Comparison of ENCODE assay signal across 14 mouse cellular contexts in genomic region chr16:4600701-4601310, GRCm38 (mm10). TPM values are rescaled to one million over a fixed set of nuclear protein-coding genes. Genes with fewer than 3 reads are reported as not detected.
A peak's percentile ranks its signal among the peaks of the same experiment; 100 is the strongest.
DNase-seq lines count a peak whose midpoint lies in the region; ATAC-seq and TF ChIP-seq lines count a peak whose summit lies in the region.
"Had no signal": no experiment of that assay in that cellular context is flagged by ENCODE, and none has a peak within 500 bp of the region (broad histone marks: within the 10 kb centered on the region; RNA-seq: fewer than 3 reads in every experiment).

No protein-coding gene starts in this region.

- TF ChIP-seq CTCF in ES-Bruce4 (IDR thresholded peaks at IDR 0.05; ENCODE audit: low read depth, low read length): no peak

- H3K36me3 ChIP-seq in hindbrain, embryonic 13.5 days: no peaks in the 10 kb centered on the region
- H3K36me3 ChIP-seq in hindbrain, embryonic 11.5 days (ENCODE audit: control insufficient read depth, insufficient read depth, low read length): no peaks in the 10 kb centered on the region
- no peaks in the 10 kb centered on the region for H3K36me3 ChIP-seq in ES-Bruce4 (ENCODE audit: control insufficient read depth, insufficient read depth, low read length, poor library complexity, severe bottlenecking)
- H3K36me3 ChIP-seq in embryonic facial prominence, embryonic 13.5 days: no peaks in the 10 kb centered on the region
- H3K36me3 ChIP-seq: liver, embryonic 15.5 days had no signal

- H3K27ac ChIP-seq in hindbrain, embryonic 13.5 days: peak overlapping the region; percentile 30; the same call in 1 of the 2 replicates
- no peak overlapping the region for H3K27ac ChIP-seq in hindbrain, embryonic 11.5 days (ENCODE audit: low read depth, low read length)
- H3K27ac ChIP-seq in ES-Bruce4 (ENCODE audit: insufficient read depth, low read length): peak overlapping the region; percentile 68
- H3K27ac ChIP-seq in embryonic facial prominence, embryonic 13.5 days: peak overlapping the region; percentile 44
- H3K27ac ChIP-seq: gastrocnemius, adult 2 months; liver, embryonic 15.5 days had no signal

- no peaks in the 10 kb centered on the region for H3K9me3 ChIP-seq in hindbrain, embryonic 13.5 days
- no peaks in the 10 kb centered on the region for H3K9me3 ChIP-seq in hindbrain, embryonic 11.5 days (ENCODE audit: control insufficient read depth, low read length)
- no peaks in the 10 kb centered on the region for H3K9me3 ChIP-seq in ES-Bruce4 (replicated peaks; ENCODE audit: control insufficient read depth, insufficient read depth, low read length, poor library complexity, severe bottlenecking)
- no peaks in the 10 kb centered on the region for H3K9me3 ChIP-seq in embryonic facial prominence, embryonic 13.5 days
- H3K9me3 ChIP-seq: liver, embryonic 15.5 days; megakaryocyte, embryonic 14.5 days had no signal

- H3K4me2 ChIP-seq in hindbrain, embryonic 13.5 days: no peak overlapping the region
- no peak overlapping the region for H3K4me2 ChIP-seq in hindbrain, embryonic 11.5 days (replicated peaks; ENCODE audit: low read depth, low read length)
- no peak overlapping the region for H3K4me2 ChIP-seq in embryonic facial prominence, embryonic 13.5 days
- H3K4me2 ChIP-seq: liver, embryonic 15.5 days had no signal

- TF ChIP-seq POLR2A in ES-Bruce4 (IDR thresholded peaks at IDR 0.05; ENCODE audit: insufficient read depth, low read length): no peak

- H3K4me3 ChIP-seq in hindbrain, embryonic 13.5 days: no peak overlapping the region
- H3K4me3 ChIP-seq in hindbrain, embryonic 11.5 days (ENCODE audit: low read depth, low read length): no peak overlapping the region
- H3K4me3 ChIP-seq in ES-Bruce4 (ENCODE audit: low read depth, low read length): no peak overlapping the region
- H3K4me3 ChIP-seq in embryonic facial prominence, embryonic 13.5 days: no peak overlapping the region
- H3K4me3 ChIP-seq: gastrocnemius, adult 2 months; liver, embryonic 15.5 days; megakaryocyte, embryonic 14.5 days had no signal

- peaks cover 95% of the 10 kb centered on the region for H3K4me1 ChIP-seq in hindbrain, embryonic 13.5 days (replicated peaks)
- peaks cover 61% of the 10 kb centered on the region for H3K4me1 ChIP-seq in hindbrain, embryonic 11.5 days (replicated peaks; ENCODE audit: control insufficient read depth, insufficient read depth, low read length)
- H3K4me1 ChIP-seq in ES-Bruce4 (ENCODE audit: control insufficient read depth, insufficient read depth, low read length): peaks cover 41% of the 10 kb centered on the region
- H3K4me1 ChIP-seq in embryonic facial prominence, embryonic 13.5 days: peaks cover 96% of the 10 kb centered on the region

- no peak for TF ChIP-seq EP300 in ES-Bruce4 (IDR thresholded peaks at IDR 0.05; ENCODE audit: insufficient read depth, low read depth, low read length)

- H3K9ac ChIP-seq in hindbrain, embryonic 13.5 days: 0 out of 2 replicates have a peak overlapping the region, but pooled peaks have one; percentile 9
- H3K9ac ChIP-seq in hindbrain, embryonic 11.5 days (ENCODE audit: low read depth, low read length): no peak overlapping the region
- H3K9ac ChIP-seq in ES-Bruce4 (ENCODE audit: low read depth, poor library complexity, severe bottlenecking): no peak overlapping the region
- H3K9ac ChIP-seq in embryonic facial prominence, embryonic 13.5 days: 0 out of 2 replicates have a peak overlapping the region, but pooled peaks have one; percentile 8
- H3K9ac ChIP-seq: liver, embryonic 15.5 days had no signal

- no peak for ATAC-seq in hindbrain, embryonic 13.5 days (ENCODE audit: low FRiP score)
- no peak for ATAC-seq in hindbrain, embryonic 11.5 days (ENCODE audit: low FRiP score)
- ATAC-seq in embryonic facial prominence, embryonic 13.5 days (ENCODE audit: insufficient number of reproducible peaks, insufficient read depth, low FRiP score, low TSS enrichment, low read depth): no peak
- ATAC-seq: hindbrain, embryonic 16.5 days had no signal

- no peaks in the 10 kb centered on the region for H3K27me3 ChIP-seq in hindbrain, embryonic 13.5 days
- H3K27me3 ChIP-seq in hindbrain, embryonic 11.5 days (ENCODE audit: control insufficient read depth, insufficient read depth, low read length): no peaks in the 10 kb centered on the region
- H3K27me3 ChIP-seq in ES-Bruce4 (ENCODE audit: control insufficient read depth, insufficient read depth, low read length, poor library complexity, severe bottlenecking): no peaks in the 10 kb centered on the region
- no peaks in the 10 kb centered on the region for H3K27me3 ChIP-seq in embryonic facial prominence, embryonic 13.5 days

- 80% methylated on average over 9 of the region's 9 CpGs for WGBS in hindbrain, embryonic 13.5 days
- 83% methylated on average over 9 of the region's 9 CpGs for WGBS in hindbrain, embryonic 11.5 days
- WGBS in embryonic facial prominence, embryonic 13.5 days: 76% methylated on average over 9 of the region's 9 CpGs

- no peak for DNase-seq in hindbrain, embryonic 11.5 days (ENCODE audit: low spot score)
- DNase-seq in kidney, postnatal 14 days: peak; percentile 84
- no peak for DNase-seq in right cerebral cortex, postnatal 14 days
- no peak for DNase-seq in layer of hippocampus, postnatal 10 days (ENCODE audit: low spot score in 2 of 2)
- DNase-seq in cerebellum, postnatal 4 days (ENCODE audit: low spot score in 2 of 2): no peak
- DNase-seq: gastrocnemius, adult 2 months; layer of hippocampus, postnatal 36 days; right cerebral cortex, postnatal 25 days had no signal

RNA-seq across cellular contexts. Expression of gene Glis2, which starts 6.3 kb away (rescaled TPM):
- polyA plus RNA-seq in hindbrain, embryonic 13.5 days (2015; fragmentation: Nextera tagmentation; extraction: Ambion mirVana): 21.8 and 22.5 TPM in 2 replicates
- 26.3 and 27.6 TPM in 2 replicates for polyA plus RNA-seq in hindbrain, embryonic 11.5 days (2014; fragmentation: Nextera tagmentation; extraction: Ambion mirVana)
- 31.2 and 34.8 TPM in 2 replicates for polyA plus RNA-seq in ES-Bruce4 (2011; ENCODE audit: insufficient read depth, insufficient read length, low read depth, missing spikeins)
- 25.3 and 31.2 TPM in 2 replicates for polyA plus RNA-seq in embryonic facial prominence, embryonic 13.5 days (2015; fragmentation: Nextera tagmentation; extraction: Ambion mirVana)
- 10 to 100 TPM; 23.8 to 26.5 TPM for total RNA-seq in layer of hippocampus, postnatal 10 days (2021)

RNA-seq across cellular contexts. Expression of gene Pam16, which starts 24.0 kb away (rescaled TPM):
- polyA plus RNA-seq in hindbrain, embryonic 13.5 days (2015; fragmentation: Nextera tagmentation; extraction: Ambion mirVana): 169 and 188 TPM in 2 replicates
- polyA plus RNA-seq in hindbrain, embryonic 11.5 days (2014; fragmentation: Nextera tagmentation; extraction: Ambion mirVana): 113 and 117 TPM in 2 replicates
- 34.8 and 39.5 TPM in 2 replicates for polyA plus RNA-seq in ES-Bruce4 (2011; ENCODE audit: insufficient read depth, insufficient read length, low read depth, missing spikeins)
- 71.0 and 99.5 TPM in 2 replicates for polyA plus RNA-seq in embryonic facial prominence, embryonic 13.5 days (2015; fragmentation: Nextera tagmentation; extraction: Ambion mirVana)
- total RNA-seq in layer of hippocampus, postnatal 10 days (2021): 10 to 100 TPM; 71.0 to 77.1 TPM

RNA-seq across cellular contexts. Expression of gene Vasn, which starts 38.9 kb away (rescaled TPM):
- polyA plus RNA-seq in hindbrain, embryonic 13.5 days (2015; fragmentation: Nextera tagmentation; extraction: Ambion mirVana): 6.3 and 7.3 TPM in 2 replicates
- polyA plus RNA-seq in hindbrain, embryonic 11.5 days (2014; fragmentation: Nextera tagmentation; extraction: Ambion mirVana): 7.9 and 9.4 TPM in 2 replicates
- polyA plus RNA-seq in ES-Bruce4 (2011; ENCODE audit: insufficient read depth, insufficient read length, low read depth, missing spikeins): 6.2 and 7.9 TPM in 2 replicates
- polyA plus RNA-seq in embryonic facial prominence, embryonic 13.5 days (2015; fragmentation: Nextera tagmentation; extraction: Ambion mirVana): 29.2 and 30.2 TPM in 2 replicates
- total RNA-seq in layer of hippocampus, postnatal 10 days (2021): 1 to 10 TPM; 5.1 to 5.7 TPM

RNA-seq across cellular contexts. Expression of gene Dnaja3, which starts 39.0 kb away (rescaled TPM):
- polyA plus RNA-seq in hindbrain, embryonic 13.5 days (2015; fragmentation: Nextera tagmentation; extraction: Ambion mirVana): 52.7 and 54.8 TPM in 2 replicates
- polyA plus RNA-seq in hindbrain, embryonic 11.5 days (2014; fragmentation: Nextera tagmentation; extraction: Ambion mirVana): 49.1 and 54.0 TPM in 2 replicates
- 55.8 and 55.9 TPM in 2 replicates for polyA plus RNA-seq in ES-Bruce4 (2011; ENCODE audit: insufficient read depth, insufficient read length, low read depth, missing spikeins)
- polyA plus RNA-seq in embryonic facial prominence, embryonic 13.5 days (2015; fragmentation: Nextera tagmentation; extraction: Ambion mirVana): 54.0 and 58.7 TPM in 2 replicates
- 10 to 100 TPM; 52.7 to 55.1 TPM for total RNA-seq in layer of hippocampus, postnatal 10 days (2021)

RNA-seq across cellular contexts. Expression of gene Tfap4, which starts 41.2 kb away (rescaled TPM):
- polyA plus RNA-seq in hindbrain, embryonic 13.5 days (2015; fragmentation: Nextera tagmentation; extraction: Ambion mirVana): 9.6 and 10.0 TPM in 2 replicates
- polyA plus RNA-seq in hindbrain, embryonic 11.5 days (2014; fragmentation: Nextera tagmentation; extraction: Ambion mirVana): 16.1 TPM in 2 replicates
- 19.3 and 21.2 TPM in 2 replicates for polyA plus RNA-seq in ES-Bruce4 (2011; ENCODE audit: insufficient read depth, insufficient read length, low read depth, missing spikeins)
- polyA plus RNA-seq in embryonic facial prominence, embryonic 13.5 days (2015; fragmentation: Nextera tagmentation; extraction: Ambion mirVana): 27.0 and 33.2 TPM in 2 replicates
- total RNA-seq in layer of hippocampus, postnatal 10 days (2021): 1 to 10 TPM; 4.2 to 4.3 TPM

Comparison
In these comparisons a context has a peak if more than half of its experiments do, and no peak if none do; other contexts are left out.
1. H3K9ac ChIP-seq: peak in hindbrain, embryonic 13.5 days (single experiment) and embryonic facial prominence, embryonic 13.5 days (single experiment); none in hindbrain, embryonic 11.5 days (single experiment) and ES-Bruce4 (single experiment).